Comparison of ENCODE assay signal across 21 mouse cellular contexts in genomic region chr10:111799850-111800589, GRCm38 (mm10).
DNase-seq lines count a peak whose midpoint lies in the region; ATAC-seq lines count a peak whose summit lies in the region.
"Had no signal": no experiment of that assay in that cellular context is flagged by ENCODE, and none has a peak within 500 bp of the region (broad histone marks: within the 10 kb centered on the region; RNA-seq: fewer than 3 reads in every experiment).

No protein-coding gene starts in this region.

- peaks cover 4% of the 10 kb centered on the region for H3K4me1 ChIP-seq in forebrain, embryonic 11.5 days (replicated peaks; ENCODE audit: control insufficient read depth, insufficient read depth, low read length)
- peaks cover 7% of the 10 kb centered on the region; the same call in 1 of the 2 replicates for H3K4me1 ChIP-seq in forebrain, embryonic 13.5 days
- peaks cover 24% of the 10 kb centered on the region for H3K4me1 ChIP-seq in lung, embryonic 16.5 days (replicated peaks; ENCODE audit: control insufficient read depth, insufficient read depth, low read length)
- peaks cover 40% of the 10 kb centered on the region for H3K4me1 ChIP-seq in embryonic facial prominence, embryonic 15.5 days

- H3K36me3 ChIP-seq in forebrain, embryonic 11.5 days (ENCODE audit: control insufficient read depth, insufficient read depth, low read length): no peaks in the 10 kb centered on the region
- H3K36me3 ChIP-seq in forebrain, embryonic 13.5 days (ENCODE audit: poor library complexity, severe bottlenecking): no peaks in the 10 kb centered on the region
- H3K36me3 ChIP-seq in lung, embryonic 16.5 days (ENCODE audit: control insufficient read depth, insufficient read depth, low read length): no peaks in the 10 kb centered on the region
- no peaks in the 10 kb centered on the region for H3K36me3 ChIP-seq in embryonic facial prominence, embryonic 15.5 days
- H3K36me3 ChIP-seq: hindbrain, embryonic 12.5 days had no signal

- H3K4me3 ChIP-seq in forebrain, embryonic 11.5 days (ENCODE audit: low read depth, low read length): no peak overlapping the region
- no peak overlapping the region for H3K4me3 ChIP-seq in forebrain, embryonic 13.5 days
- no peak overlapping the region for H3K4me3 ChIP-seq in lung, embryonic 16.5 days (ENCODE audit: low read length)
- H3K4me3 ChIP-seq in embryonic facial prominence, embryonic 15.5 days (replicated peaks): no peak overlapping the region
- H3K4me3 ChIP-seq: erythroblast, embryonic 14.5 days; heart, adult 2 months; hindbrain, embryonic 12.5 days had no signal

- H3K9me3 ChIP-seq in forebrain, embryonic 11.5 days (ENCODE audit: control insufficient read depth, low read length): no peaks in the 10 kb centered on the region
- H3K9me3 ChIP-seq in forebrain, embryonic 13.5 days (replicated peaks): no peaks in the 10 kb centered on the region
- H3K9me3 ChIP-seq in lung, embryonic 16.5 days (ENCODE audit: control insufficient read depth, low read length): no peaks in the 10 kb centered on the region
- H3K9me3 ChIP-seq in embryonic facial prominence, embryonic 15.5 days (replicated peaks): no peaks in the 10 kb centered on the region
- H3K9me3 ChIP-seq: hindbrain, embryonic 12.5 days had no signal

- no peak overlapping the region for H3K27ac ChIP-seq in forebrain, embryonic 11.5 days (ENCODE audit: low read depth, low read length)
- H3K27ac ChIP-seq in forebrain, embryonic 13.5 days: no peak overlapping the region
- H3K27ac ChIP-seq in lung, embryonic 16.5 days (ENCODE audit: low read length): peak overlapping the region; percentile 84
- peak overlapping the region; percentile 75 for H3K27ac ChIP-seq in embryonic facial prominence, embryonic 15.5 days (replicated peaks)
- H3K27ac ChIP-seq: heart, adult 2 months; hindbrain, embryonic 12.5 days; liver, embryonic 14.5 days had no signal

- peak; percentile 42 for ATAC-seq in forebrain, embryonic 11.5 days (replicated peaks; ENCODE audit: low FRiP score)
- ATAC-seq in forebrain, embryonic 13.5 days: no peak
- ATAC-seq in lung, embryonic 16.5 days (ENCODE audit: low read depth): no peak
- no peak for ATAC-seq in embryonic facial prominence, embryonic 15.5 days (ENCODE audit: insufficient number of reproducible peaks, low FRiP score, low TSS enrichment, low read depth)
- ATAC-seq in megakaryocyte-erythroid progenitor cell, adult 5-6 weeks (replicated peaks; ENCODE audit: low FRiP score, low TSS enrichment, poor library complexity, severe bottlenecking): no peak

- H3K4me2 ChIP-seq in forebrain, embryonic 11.5 days (ENCODE audit: low read depth, low read length, severe bottlenecking): no peak overlapping the region
- no peak overlapping the region for H3K4me2 ChIP-seq in forebrain, embryonic 13.5 days
- H3K4me2 ChIP-seq in lung, embryonic 16.5 days (ENCODE audit: low read depth, low read length): no peak overlapping the region
- no peak overlapping the region for H3K4me2 ChIP-seq in embryonic facial prominence, embryonic 15.5 days (replicated peaks)
- H3K4me2 ChIP-seq: hindbrain, embryonic 12.5 days had no signal

- DNase-seq in forebrain, embryonic 11.5 days (ENCODE audit: low spot score): no peak
- DNase-seq in lung, adult 18-20 months: no peak
- peak; percentile 53 for DNase-seq in brain, adult 2 months (ENCODE audit: low read depth, low spot score)
- no peak for DNase-seq in right cerebral cortex, postnatal 25 days
- DNase-seq: adrenal gland, postnatal 10 days; cerebellum, adult 18-20 months; gastrocnemius, postnatal 10 days; heart, adult 2 months; heart, postnatal 10 days; kidney, adult 9 months; lung, postnatal 4 days; right cerebral cortex, adult 18-20 months; thymus, adult 18-20 months had no signal

- H3K9ac ChIP-seq in forebrain, embryonic 11.5 days (ENCODE audit: low read length): no peak overlapping the region
- no peak overlapping the region for H3K9ac ChIP-seq in forebrain, embryonic 13.5 days
- no peak overlapping the region for H3K9ac ChIP-seq in lung, embryonic 16.5 days (ENCODE audit: low read length)
- no peak overlapping the region for H3K9ac ChIP-seq in embryonic facial prominence, embryonic 15.5 days
- H3K9ac ChIP-seq: hindbrain, embryonic 12.5 days; liver, embryonic 14.5 days had no signal

- 22% methylated on average over 14 of the region's 14 CpGs for whole genome bisulfite sequencing in forebrain, embryonic 11.5 days
- 19% methylated on average over 14 of the region's 14 CpGs for WGBS in forebrain, embryonic 13.5 days
- 67% methylated on average over 14 of the region's 14 CpGs for WGBS in lung, embryonic 16.5 days
- WGBS in embryonic facial prominence, embryonic 15.5 days: 37% methylated on average over 14 of the region's 14 CpGs

- no peaks in the 10 kb centered on the region; the same call in 1 of the 2 replicates for H3K27me3 ChIP-seq in forebrain, embryonic 11.5 days (ENCODE audit: control insufficient read depth, insufficient read depth, low read length)
- no peaks in the 10 kb centered on the region for H3K27me3 ChIP-seq in forebrain, embryonic 13.5 days
- no peaks in the 10 kb centered on the region for H3K27me3 ChIP-seq in lung, embryonic 16.5 days (ENCODE audit: control insufficient read depth, insufficient read depth, low read depth, low read length)
- H3K27me3 ChIP-seq in embryonic facial prominence, embryonic 15.5 days: no peaks in the 10 kb centered on the region
- H3K27me3 ChIP-seq: CH12.LX; hindbrain, embryonic 12.5 days had no signal

Comparison
In these comparisons a context has a peak if more than half of its experiments do, and no peak if none do; other contexts are left out.
1. H3K27ac ChIP-seq: peak in lung, embryonic 16.5 days (single experiment) and embryonic facial prominence, embryonic 15.5 days (single experiment); none in forebrain, embryonic 11.5 days (single experiment) and forebrain, embryonic 13.5 days (single experiment).